Mouse (Mus musculus): ENCODE results near the gene Gm21891.
"Not testable (repeated sequence)": the region's sequence is repeated elsewhere in the genome, so short reads cannot be mapped to it uniquely, and the experiment has no call there.

The Gm21891 gene

DNA sequence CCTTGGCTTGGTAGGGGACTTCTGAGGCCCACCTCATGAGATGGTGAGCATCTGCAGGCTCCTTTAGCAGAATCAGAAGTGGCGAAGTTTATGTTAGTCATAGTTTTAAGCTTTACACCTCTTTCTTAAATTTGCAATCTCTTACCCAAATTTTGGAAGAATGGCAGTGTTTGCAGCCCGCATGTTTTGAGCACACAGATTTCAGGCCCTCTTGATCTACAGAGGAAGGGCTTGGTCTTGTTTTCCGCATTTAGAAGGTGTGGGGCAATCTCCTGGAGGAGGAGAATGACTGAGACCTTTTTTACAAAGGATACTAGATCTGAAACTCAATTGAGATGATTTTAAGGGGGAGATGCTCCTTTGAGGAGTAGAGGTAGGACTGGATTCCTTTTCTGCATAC, at the start of gene Gm21891:
Gene Gm21891 (minus strand): TSS at position 101 of the 400 bp plus-strand sequence.
- DNase-seq (ENCODE audit: inconsistent age in 2 of 2, low spot score in 1 of 2): not testable (repeated sequence)

DNA sequence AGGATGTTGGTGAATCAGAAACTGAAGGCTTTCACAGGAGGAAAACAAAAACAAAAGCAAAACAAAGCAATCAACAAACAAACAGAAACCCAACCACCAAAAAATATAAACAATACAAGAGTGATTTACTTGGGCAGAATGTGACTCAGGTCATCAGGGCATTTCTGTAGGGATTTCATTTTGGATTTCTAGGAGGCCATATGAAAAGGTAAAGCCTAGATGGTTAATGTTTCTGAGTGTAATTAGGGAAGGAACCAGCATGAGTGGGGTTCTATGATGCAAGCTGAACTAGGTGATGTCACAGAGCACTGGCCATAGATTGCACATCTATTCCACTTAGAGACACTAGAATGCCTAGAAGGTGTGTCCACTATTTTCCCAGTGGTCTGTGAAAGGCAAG, 28.4 kb upstream of the Gm21891 start, which contains the start of gene Gm21425:
Gene Gm21425 (plus strand): TSS at position 301 of the 400 bp plus-strand sequence.
- DNase-seq (ENCODE audit: inconsistent age in 2 of 2, low spot score in 1 of 2): not testable (repeated sequence)
